Mouse (Mus musculus) heart, postnatal 0 days (tissue): ENCODE results near the gene Rpp21.
A peak's percentile ranks its signal among the peaks of the same experiment; 100 is the strongest.

ENCODE experiments used
- CTCF ChIP-seq: IDR thresholded peaks from 2 replicates; pipeline ENCODE4 v1.5.1; 2016; ENCODE audit warnings: antibody characterized with exemption, control low read depth, low read depth
- EP300 ChIP-seq: IDR thresholded peaks from 2 replicates; pipeline ENCODE4 v1.6.1; 2016; ENCODE audit warnings: antibody characterized with exemption, low read depth

DNA sequence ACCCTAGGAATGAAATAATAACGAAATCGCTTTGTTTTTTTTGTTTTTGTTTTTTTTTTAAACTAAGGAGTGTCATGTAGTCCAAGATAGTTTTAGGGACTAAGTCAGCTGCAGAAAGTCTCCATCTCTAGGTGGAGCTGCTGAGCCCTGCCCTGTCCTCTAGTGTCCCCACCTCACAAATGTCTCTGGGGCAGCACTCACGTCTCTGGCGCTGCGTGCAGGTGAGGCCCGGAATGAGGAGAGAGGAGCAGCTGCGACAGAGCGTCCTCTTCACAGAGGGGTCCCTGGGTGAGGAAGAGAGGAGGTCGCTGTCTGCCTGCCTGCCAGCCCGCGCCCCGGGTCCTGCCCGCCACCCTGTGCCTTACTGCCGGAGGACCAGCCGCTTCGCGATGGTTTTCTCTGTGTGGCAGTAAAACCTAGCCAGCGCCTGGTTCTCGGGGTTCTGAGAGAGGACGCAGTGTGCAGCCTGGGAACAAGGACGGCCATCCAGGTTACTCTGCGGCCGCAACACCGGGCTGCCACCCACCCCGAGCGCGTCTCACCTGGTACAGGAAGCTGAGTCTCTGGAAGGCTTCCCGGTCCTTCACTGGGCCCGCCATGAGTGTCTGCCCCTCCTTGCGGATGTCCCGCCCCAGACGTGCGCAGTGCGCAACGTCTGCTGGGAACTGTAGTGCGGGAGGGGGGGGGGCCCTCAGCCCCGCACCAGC lies 475 bp downstream of the Rpp21 start:
- peak; percentile 72 for TF ChIP-seq CTCF
- no peak for TF ChIP-seq EP300
